26 mouse cellular contexts compared by ENCODE assay signal in genomic region chr11:100176791-100177190, GRCm38 (mm10). TPM values are rescaled to one million over a fixed set of nuclear protein-coding genes. Genes with fewer than 3 reads are reported as not detected.
A peak's percentile ranks its signal among the peaks of the same experiment; 100 is the strongest.
DNase-seq lines count a peak whose midpoint lies in the region; ATAC-seq and TF ChIP-seq lines count a peak whose summit lies in the region.
"Had no signal": no experiment of that assay in that cellular context is flagged by ENCODE, and none has a peak within 500 bp of the region (broad histone marks: within the 10 kb centered on the region; RNA-seq: fewer than 3 reads in every experiment).

No protein-coding gene starts in this region.

- no peak overlapping the region for H3K4me3 ChIP-seq in limb, embryonic 14.5 days (replicated peaks; ENCODE audit: low read length)
- no peak overlapping the region for H3K4me3 ChIP-seq in limb, embryonic 10.5 days
- H3K4me3 ChIP-seq in embryonic facial prominence, embryonic 11.5 days (ENCODE audit: low read depth, low read length) = no peak overlapping the region
- H3K4me3 ChIP-seq in kidney, embryonic 16.5 days (ENCODE audit: low read length) = no peak overlapping the region
- H3K4me3 ChIP-seq: embryonic facial prominence, embryonic 13.5 days; forebrain, embryonic 13.5 days; forebrain, embryonic 15.5 days had no signal

- H3K9me3 ChIP-seq in limb, embryonic 14.5 days (ENCODE audit: control insufficient read depth, low read length) = no peaks in the 10 kb centered on the region
- H3K9me3 ChIP-seq in limb, embryonic 10.5 days (replicated peaks) = no peaks in the 10 kb centered on the region
- no peaks in the 10 kb centered on the region for H3K9me3 ChIP-seq in embryonic facial prominence, embryonic 11.5 days (replicated peaks; ENCODE audit: control insufficient read depth, low read length)
- H3K9me3 ChIP-seq in kidney, embryonic 16.5 days (ENCODE audit: low read length) = no peaks in the 10 kb centered on the region
- H3K9me3 ChIP-seq: embryonic facial prominence, embryonic 13.5 days; forebrain, embryonic 13.5 days; forebrain, embryonic 15.5 days had no signal

- no peak for TF ChIP-seq POLR2A in limb, embryonic 14.5 days (IDR thresholded peaks at IDR 0.05; ENCODE audit: borderline replicate concordance, extremely low read depth, insufficient read depth, insufficient read length)

- 41% methylated on average over 9 of the region's 9 CpGs for WGBS in limb, embryonic 14.5 days
- 45% methylated on average over 9 of the region's 9 CpGs for WGBS in limb, embryonic 10.5 days
- 83% methylated on average over 9 of the region's 9 CpGs for WGBS in embryonic facial prominence, embryonic 11.5 days
- 39% methylated on average over 9 of the region's 9 CpGs for WGBS in kidney, embryonic 16.5 days

- H3K27me3 ChIP-seq in limb, embryonic 14.5 days (ENCODE audit: control insufficient read depth, insufficient read depth, low read length) = no peaks in the 10 kb centered on the region
- no peaks in the 10 kb centered on the region for H3K27me3 ChIP-seq in limb, embryonic 10.5 days (ENCODE audit: low read depth, poor library complexity, severe bottlenecking)
- no peaks in the 10 kb centered on the region for H3K27me3 ChIP-seq in embryonic facial prominence, embryonic 11.5 days (ENCODE audit: control insufficient read depth, insufficient read depth, low read length)
- H3K27me3 ChIP-seq in kidney, embryonic 16.5 days (ENCODE audit: insufficient read depth, low read length) = no peaks in the 10 kb centered on the region
- H3K27me3 ChIP-seq: embryonic facial prominence, embryonic 13.5 days; forebrain, embryonic 13.5 days; forebrain, embryonic 15.5 days had no signal

- peak; percentile 53 for DNase-seq in limb, embryonic 14.5 days (ENCODE audit: low spot score)
- no peak for DNase-seq in limb, embryonic 10.5 days (ENCODE audit: low spot score)
- peak; percentile 25 for DNase-seq in embryonic facial prominence, embryonic 11.5 days (ENCODE audit: low spot score)
- DNase-seq in forelimb bud, embryonic 11.5 days (ENCODE audit: low read depth, low spot score) = peak; percentile 41
- no peak for DNase-seq in heart, adult 9 months (ENCODE audit: low spot score in 2 of 2)
- DNase-seq in gastrocnemius, postnatal 4 days (ENCODE audit: low spot score in 2 of 2) = no peak
- DNase-seq: adrenal gland, postnatal 10 days; adrenal gland, postnatal 25 days; cerebellum, adult 11 months; cerebellum, adult 18-20 months; cerebellum, adult 8-10 months; cerebellum, adult 9-11 months; cerebellum, postnatal 14 days; cerebellum, postnatal 36 days; forebrain, postnatal 0 days had no signal

- H3K9ac ChIP-seq in limb, embryonic 14.5 days (ENCODE audit: low read depth, low read length, severe bottlenecking) = no peak overlapping the region
- no peak overlapping the region for H3K9ac ChIP-seq in embryonic facial prominence, embryonic 11.5 days (replicated peaks; ENCODE audit: low read length)
- no peak overlapping the region for H3K9ac ChIP-seq in kidney, embryonic 16.5 days (replicated peaks; ENCODE audit: low read length)
- H3K9ac ChIP-seq: embryonic facial prominence, embryonic 13.5 days; forebrain, embryonic 13.5 days; forebrain, embryonic 15.5 days; forebrain, postnatal 0 days had no signal

- no peak overlapping the region for H3K4me2 ChIP-seq in limb, embryonic 14.5 days (replicated peaks; ENCODE audit: low read depth, low read length, severe bottlenecking)
- no peak overlapping the region for H3K4me2 ChIP-seq in embryonic facial prominence, embryonic 11.5 days (ENCODE audit: low read depth, low read length)
- no peak overlapping the region for H3K4me2 ChIP-seq in kidney, embryonic 16.5 days (replicated peaks; ENCODE audit: low read depth, low read length)
- H3K4me2 ChIP-seq: embryonic facial prominence, embryonic 13.5 days; forebrain, embryonic 13.5 days; forebrain, embryonic 15.5 days had no signal

- no peak overlapping the region for H3K27ac ChIP-seq in limb, embryonic 14.5 days (replicated peaks; ENCODE audit: low read depth, low read length)
- no peak overlapping the region for H3K27ac ChIP-seq in limb, embryonic 10.5 days
- no peak overlapping the region for H3K27ac ChIP-seq in embryonic facial prominence, embryonic 11.5 days (replicated peaks; ENCODE audit: low read depth, low read length)
- H3K27ac ChIP-seq in kidney, embryonic 16.5 days (ENCODE audit: low read length) = no peak overlapping the region
- H3K27ac ChIP-seq: embryonic facial prominence, embryonic 13.5 days; forebrain, embryonic 13.5 days; forebrain, embryonic 15.5 days had no signal

- H3K36me3 ChIP-seq in limb, embryonic 14.5 days (ENCODE audit: control insufficient read depth, insufficient read depth, low read length) = no peaks in the 10 kb centered on the region
- no peaks in the 10 kb centered on the region for H3K36me3 ChIP-seq in limb, embryonic 10.5 days
- H3K36me3 ChIP-seq in embryonic facial prominence, embryonic 11.5 days (replicated peaks; ENCODE audit: control insufficient read depth, insufficient read depth, low read depth, low read length) = no peaks in the 10 kb centered on the region
- no peaks in the 10 kb centered on the region for H3K36me3 ChIP-seq in kidney, embryonic 16.5 days (ENCODE audit: insufficient read depth, low read length)
- H3K36me3 ChIP-seq: embryonic facial prominence, embryonic 13.5 days; forebrain, embryonic 15.5 days had no signal

- no peak for ATAC-seq in limb, embryonic 14.5 days (ENCODE audit: low FRiP score, low read depth)
- ATAC-seq in embryonic facial prominence, embryonic 11.5 days (replicated peaks; ENCODE audit: insufficient number of reproducible peaks, low FRiP score, low TSS enrichment, low read depth) = no peak
- ATAC-seq in kidney, embryonic 16.5 days (ENCODE audit: low FRiP score, low TSS enrichment) = no peak
- ATAC-seq: forebrain, embryonic 13.5 days; forebrain, embryonic 15.5 days; forebrain, postnatal 0 days had no signal

- no peaks in the 10 kb centered on the region for H3K4me1 ChIP-seq in limb, embryonic 14.5 days (ENCODE audit: control insufficient read depth, insufficient read depth, low read length)
- no peaks in the 10 kb centered on the region for H3K4me1 ChIP-seq in limb, embryonic 10.5 days
- H3K4me1 ChIP-seq in embryonic facial prominence, embryonic 11.5 days (ENCODE audit: control insufficient read depth, insufficient read depth, low read length) = no peaks in the 10 kb centered on the region
- no peaks in the 10 kb centered on the region for H3K4me1 ChIP-seq in kidney, embryonic 16.5 days (ENCODE audit: insufficient read depth, low read length)
- H3K4me1 ChIP-seq: embryonic facial prominence, embryonic 13.5 days; forebrain, embryonic 13.5 days; forebrain, embryonic 15.5 days had no signal

RNA-seq across cellular contexts. Expression of gene Krt9, which starts 16.3 kb away (rescaled TPM):
- polyA plus RNA-seq in limb, embryonic 14.5 days (2012; rRNA removed) = 0.24 and 0.39 TPM in 2 replicates
- not detected in 2 replicates for polyA plus RNA-seq in limb, embryonic 14.5 days (2014; fragmentation: Nextera tagmentation; extraction: Ambion mirVana)
- polyA plus RNA-seq in limb, embryonic 10.5 days (2016; fragmentation: Nextera tagmentation; extraction: Ambion mirVana) = not detected in 2 replicates
- polyA plus RNA-seq in embryonic facial prominence, embryonic 11.5 days (2014; fragmentation: Nextera tagmentation; extraction: Ambion mirVana) = not detected in 2 replicates
- not detected in 2 replicates for polyA plus RNA-seq in kidney, embryonic 16.5 days (2015; fragmentation: Nextera tagmentation; extraction: Ambion mirVana)
- total RNA-seq in gastrocnemius, postnatal 4 days (2021) = under 1 TPM in 1 of 2 experiments, not detected in 1; 0.15 TPM
- total RNA-seq: adrenal gland, adult 2 months; adrenal gland, postnatal 25 days; common myeloid progenitor, adult 5-6 weeks; forebrain, postnatal 0 days; MEL had no signal
- polyA plus RNA-seq: adrenal gland, adult 2 months; embryonic facial prominence, embryonic 13.5 days; forebrain, embryonic 11.5 days; forebrain, embryonic 13.5 days; forebrain, embryonic 15.5 days had no signal

RNA-seq across cellular contexts. Expression of gene Krt19, which starts 28.3 kb away (rescaled TPM):
- polyA plus RNA-seq in limb, embryonic 14.5 days (2012; rRNA removed) = 30.3 and 74.0 TPM in 2 replicates
- polyA plus RNA-seq in limb, embryonic 14.5 days (2014; fragmentation: Nextera tagmentation; extraction: Ambion mirVana) = 89.1 and 105 TPM in 2 replicates
- 11.1 and 13.9 TPM in 2 replicates for polyA plus RNA-seq in limb, embryonic 10.5 days (2016; fragmentation: Nextera tagmentation; extraction: Ambion mirVana)
- polyA plus RNA-seq in embryonic facial prominence, embryonic 11.5 days (2014; fragmentation: Nextera tagmentation; extraction: Ambion mirVana) = 8.0 and 10.5 TPM in 2 replicates
- polyA plus RNA-seq in kidney, embryonic 16.5 days (2015; fragmentation: Nextera tagmentation; extraction: Ambion mirVana) = 96.4 and 105 TPM in 2 replicates
- 1 to 10 TPM in 1 of 2 experiments, under 1 TPM in 1; 0.71 to 1.3 TPM for total RNA-seq in gastrocnemius, postnatal 4 days (2021)
- total RNA-seq: common myeloid progenitor, adult 5-6 weeks; MEL had no signal

RNA-seq across cellular contexts. Expression of gene Krt14, which starts 30.6 kb away (rescaled TPM):
- polyA plus RNA-seq in limb, embryonic 14.5 days (2012; rRNA removed) = 238 and 293 TPM in 2 replicates
- polyA plus RNA-seq in limb, embryonic 14.5 days (2014; fragmentation: Nextera tagmentation; extraction: Ambion mirVana) = 480 and 495 TPM in 2 replicates
- polyA plus RNA-seq in limb, embryonic 10.5 days (2016; fragmentation: Nextera tagmentation; extraction: Ambion mirVana) = 8.0 and 32.0 TPM in 2 replicates
- 30.7 and 31.2 TPM in 2 replicates for polyA plus RNA-seq in embryonic facial prominence, embryonic 11.5 days (2014; fragmentation: Nextera tagmentation; extraction: Ambion mirVana)
- 0.90 and 1.7 TPM in 2 replicates for polyA plus RNA-seq in kidney, embryonic 16.5 days (2015; fragmentation: Nextera tagmentation; extraction: Ambion mirVana)
- total RNA-seq in gastrocnemius, postnatal 4 days (2021) = 1 to 10 TPM in 1 of 2 experiments, under 1 TPM in 1; 0.15 to 1.8 TPM
- total RNA-seq: adrenal gland, postnatal 25 days; common myeloid progenitor, adult 5-6 weeks; MEL had no signal

RNA-seq across cellular contexts. Expression of gene Krt15, which starts 41.1 kb away (rescaled TPM):
- 113 and 213 TPM in 2 replicates for polyA plus RNA-seq in limb, embryonic 14.5 days (2012; rRNA removed)
- 168 and 205 TPM in 2 replicates for polyA plus RNA-seq in limb, embryonic 14.5 days (2014; fragmentation: Nextera tagmentation; extraction: Ambion mirVana)
- polyA plus RNA-seq in limb, embryonic 10.5 days (2016; fragmentation: Nextera tagmentation; extraction: Ambion mirVana) = 1.6 and 8.4 TPM in 2 replicates
- polyA plus RNA-seq in embryonic facial prominence, embryonic 11.5 days (2014; fragmentation: Nextera tagmentation; extraction: Ambion mirVana) = 8.2 and 8.6 TPM in 2 replicates
- polyA plus RNA-seq in kidney, embryonic 16.5 days (2015; fragmentation: Nextera tagmentation; extraction: Ambion mirVana) = 1.3 and 3.8 TPM in 2 replicates
- 1 to 10 TPM in 1 of 2 experiments, under 1 TPM in 1; 0.27 to 1.1 TPM for total RNA-seq in gastrocnemius, postnatal 4 days (2021)
- total RNA-seq: adrenal gland, adult 2 months; adrenal gland, postnatal 10 days; adrenal gland, postnatal 25 days; common myeloid progenitor, adult 5-6 weeks; forebrain, postnatal 0 days; MEL had no signal
- polyA plus RNA-seq: adrenal gland, adult 2 months; frontal cortex, adult 2 months had no signal

RNA-seq across cellular contexts. Expression of gene Krt13, which starts 55.4 kb away (rescaled TPM):
- 0.15 and 0.62 TPM in 2 replicates for polyA plus RNA-seq in limb, embryonic 14.5 days (2012; rRNA removed)
- 0.54 and 1.7 TPM in 2 replicates for polyA plus RNA-seq in limb, embryonic 14.5 days (2014; fragmentation: Nextera tagmentation; extraction: Ambion mirVana)
- polyA plus RNA-seq in limb, embryonic 10.5 days (2016; fragmentation: Nextera tagmentation; extraction: Ambion mirVana) = not detected in 2 replicates
- not detected in 2 replicates for polyA plus RNA-seq in embryonic facial prominence, embryonic 11.5 days (2014; fragmentation: Nextera tagmentation; extraction: Ambion mirVana)
- polyA plus RNA-seq in kidney, embryonic 16.5 days (2015; fragmentation: Nextera tagmentation; extraction: Ambion mirVana) = 0.36 and 0.37 TPM in 2 replicates
- not detected for total RNA-seq in gastrocnemius, postnatal 4 days (2021)
- total RNA-seq: adrenal gland, adult 2 months; adrenal gland, postnatal 10 days; adrenal gland, postnatal 25 days; adrenal gland, postnatal 4 days; common myeloid progenitor, adult 5-6 weeks; forebrain, postnatal 0 days; MEL had no signal
- polyA plus RNA-seq: adrenal gland, adult 2 months; brain, embryonic 14.5 days; forebrain, embryonic 11.5 days; forebrain, embryonic 13.5 days; forebrain, embryonic 15.5 days; forebrain, postnatal 0 days; frontal cortex, adult 2 months had no signal

Comparison
In these comparisons a context has a peak if more than half of its experiments do, and no peak if none do; other contexts are left out.
1. DNase-seq: peak in limb, embryonic 14.5 days (single experiment), embryonic facial prominence, embryonic 11.5 days (single experiment) and forelimb bud, embryonic 11.5 days (single experiment); none in limb, embryonic 10.5 days (single experiment), heart, adult 9 months (0 of 2) and gastrocnemius, postnatal 4 days (0 of 2).